Mouse (Mus musculus): ENCODE measurements around the gene Eng. TPM values are rescaled to one million over a fixed set of nuclear protein-coding genes. Genes with fewer than 3 reads are reported as not detected.

Gene Eng
- polyA plus RNA-seq, 1 experiment from 2014 or later: 23.8 TPM

DNA sequence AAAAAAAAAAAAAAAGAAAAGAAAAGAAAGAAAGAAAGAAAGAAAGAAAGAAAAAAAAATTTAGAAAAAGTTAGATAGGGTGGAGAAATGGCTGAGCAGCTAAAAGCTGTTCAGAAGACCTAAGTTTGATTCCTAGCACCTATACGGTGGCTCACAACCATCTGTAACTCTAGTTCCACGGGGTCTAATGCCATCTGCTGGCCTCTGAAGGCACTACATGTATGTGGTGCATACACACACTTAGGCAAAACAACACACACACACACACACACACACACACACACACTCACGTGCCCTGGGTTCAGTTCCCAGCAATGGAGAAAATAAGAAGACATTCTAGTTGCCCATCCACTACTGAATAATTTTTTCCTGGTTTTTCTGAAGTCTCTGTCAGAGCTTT, 30.4 kb downstream of the Eng start:
- ATAC-seq (ENCODE audit: low FRiP score, low TSS enrichment): no peak
- H3K9ac ChIP-seq (replicated peaks; ENCODE audit: low read length): no peak overlapping the region
- H3K4me3 ChIP-seq (replicated peaks; ENCODE audit: low read depth, low read length): no peak overlapping the region
- H3K4me2 ChIP-seq (ENCODE audit: low read length): no peak overlapping the region
- no peaks in the 10 kb centered on the region for H3K36me3 ChIP-seq (ENCODE audit: control insufficient read depth, insufficient read depth, low read length)
- no peak for DNase-seq
- WGBS: 90% methylated on average over 3 of the region's 3 CpGs
- H3K9me3 ChIP-seq (ENCODE audit: control insufficient read depth, low read length): no peaks in the 10 kb centered on the region
- H3K27ac ChIP-seq (replicated peaks; ENCODE audit: low read depth, low read length): no peak overlapping the region
- no peaks in the 10 kb centered on the region for H3K4me1 ChIP-seq (ENCODE audit: control insufficient read depth, insufficient read depth, low read length)
- no peaks in the 10 kb centered on the region for H3K27me3 ChIP-seq (ENCODE audit: control insufficient read depth, insufficient read depth, low read length)

DNA sequence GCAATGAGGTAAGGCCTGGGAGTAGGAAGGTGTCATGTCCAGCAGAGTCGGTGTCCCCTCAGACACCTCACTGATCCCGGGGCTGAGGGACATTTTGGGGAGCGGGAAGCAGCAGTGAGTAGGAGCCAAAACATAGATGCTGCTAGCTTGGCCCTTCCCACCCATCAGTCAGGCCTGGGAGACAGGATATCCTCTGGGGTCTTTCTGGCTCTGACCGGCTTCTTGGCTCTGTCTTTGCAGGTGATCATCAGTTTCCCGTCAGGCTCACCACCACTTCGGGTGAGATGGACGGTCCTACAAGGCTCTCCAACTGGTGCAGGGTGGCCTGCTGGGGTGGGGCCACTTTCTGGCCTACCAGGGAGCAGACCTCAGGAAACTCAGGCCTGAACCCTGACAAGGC, 31.3 kb downstream of the Eng start:
- Histone ChIP-seq H3K4me3 (replicated peaks; ENCODE audit: low read depth, low read length) (no peak overlapping the region), H3K9me3 (ENCODE audit: control insufficient read depth, low read length) (no peaks in the 10 kb centered on the region), H3K4me2 (ENCODE audit: low read length) (no peak overlapping the region), H3K27me3 (ENCODE audit: control insufficient read depth, insufficient read depth, low read length) (no peaks in the 10 kb centered on the region), H3K9ac (replicated peaks; ENCODE audit: low read length) (no peak overlapping the region), H3K4me1 (ENCODE audit: control insufficient read depth, insufficient read depth, low read length) (no peaks in the 10 kb centered on the region), H3K27ac (replicated peaks; ENCODE audit: low read depth, low read length) (no peak overlapping the region), H3K36me3 (ENCODE audit: control insufficient read depth, insufficient read depth, low read length) (peaks cover 4% of the 10 kb centered on the region; the same call in 1 of the 2 replicates)
- ATAC-seq (ENCODE audit: low FRiP score, low TSS enrichment) (no peak), DNase-seq (no peak)
- 99% methylated on average over 7 of the region's 7 CpGs for WGBS

DNA sequence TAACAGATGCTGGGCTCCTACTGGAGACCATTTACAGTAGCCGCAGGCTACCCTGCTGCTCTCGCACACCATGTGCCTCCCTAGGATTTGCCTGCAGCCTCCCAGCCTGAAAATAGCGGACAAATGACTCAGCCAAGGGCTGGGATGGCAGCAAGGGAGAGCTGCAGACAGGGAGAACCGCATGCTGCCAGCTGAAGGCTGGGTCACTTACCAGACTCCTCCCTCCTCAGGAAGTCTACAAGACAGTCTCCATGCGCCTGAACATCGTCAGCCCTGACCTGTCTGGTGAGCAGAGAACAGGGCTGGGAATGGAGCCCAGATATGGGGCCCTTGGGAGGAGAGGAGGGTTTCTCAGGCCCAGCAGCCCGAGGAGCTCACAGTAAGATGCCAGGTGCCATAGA, 33.7 kb downstream of the Eng start:
- no peak for DNase-seq
- Histone ChIP-seq H3K27me3 (ENCODE audit: control insufficient read depth, insufficient read depth, low read length) (no peaks in the 10 kb centered on the region), H3K4me1 (ENCODE audit: control insufficient read depth, insufficient read depth, low read length) (no peaks in the 10 kb centered on the region), H3K36me3 (ENCODE audit: control insufficient read depth, insufficient read depth, low read length) (peaks cover 28% of the 10 kb centered on the region), H3K4me3 (replicated peaks; ENCODE audit: low read depth, low read length) (no peak overlapping the region), H3K9me3 (ENCODE audit: control insufficient read depth, low read length) (no peaks in the 10 kb centered on the region), H3K4me2 (ENCODE audit: low read length) (no peak overlapping the region), H3K27ac (replicated peaks; ENCODE audit: low read depth, low read length) (no peak overlapping the region), H3K9ac (replicated peaks; ENCODE audit: low read length) (no peak overlapping the region)
- no peak for ATAC-seq (ENCODE audit: low FRiP score, low TSS enrichment)
- WGBS: 61% methylated on average over 7 of the region's 7 CpGs

DNA sequence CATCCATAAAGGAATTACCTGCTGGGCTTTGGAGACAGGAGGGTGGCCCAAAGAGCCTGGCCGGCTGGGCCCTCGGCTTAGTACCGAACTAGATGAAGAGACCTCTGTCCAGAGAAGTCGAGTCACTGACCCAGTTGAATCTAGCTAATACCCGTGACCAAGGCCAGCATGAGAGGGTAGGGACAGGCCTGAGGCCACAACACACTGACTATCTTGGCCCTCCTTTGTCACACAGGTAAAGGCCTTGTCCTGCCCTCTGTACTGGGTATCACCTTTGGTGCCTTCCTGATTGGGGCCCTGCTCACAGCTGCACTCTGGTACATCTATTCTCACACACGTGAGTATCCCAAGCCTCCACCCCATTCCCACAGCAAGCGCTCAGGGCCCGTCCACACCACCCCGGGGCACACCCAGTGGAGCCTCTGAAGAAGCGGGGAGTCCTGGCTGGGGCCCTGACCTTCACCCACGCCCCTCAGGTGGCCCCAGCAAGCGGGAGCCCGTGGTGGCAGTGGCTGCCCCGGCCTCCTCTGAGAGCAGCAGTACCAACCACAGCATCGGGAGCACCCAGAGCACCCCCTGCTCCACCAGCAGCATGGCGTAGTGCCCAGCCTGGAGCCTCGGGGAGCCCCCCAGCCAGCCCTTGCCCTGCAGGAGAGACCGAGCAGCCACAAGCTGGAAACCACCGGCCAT, 34.7 kb downstream of the Eng start:
- Histone ChIP-seq H3K9me3 (ENCODE audit: control insufficient read depth, low read length) (no peaks in the 10 kb centered on the region), H3K4me1 (ENCODE audit: control insufficient read depth, insufficient read depth, low read length) (no peaks in the 10 kb centered on the region), H3K27ac (replicated peaks; ENCODE audit: low read depth, low read length) (no peak overlapping the region), H3K4me3 (replicated peaks; ENCODE audit: low read depth, low read length) (no peak overlapping the region), H3K27me3 (ENCODE audit: control insufficient read depth, insufficient read depth, low read length) (no peaks in the 10 kb centered on the region), H3K4me2 (ENCODE audit: low read length) (no peak overlapping the region), H3K36me3 (ENCODE audit: control insufficient read depth, insufficient read depth, low read length) (peaks cover 39% of the 10 kb centered on the region), H3K9ac (replicated peaks; ENCODE audit: low read length) (no peak overlapping the region)
- DNase-seq (no peak), ATAC-seq (ENCODE audit: low FRiP score, low TSS enrichment) (no peak)
- WGBS: 86% methylated on average over 19 of the region's 19 CpGs

DNA sequence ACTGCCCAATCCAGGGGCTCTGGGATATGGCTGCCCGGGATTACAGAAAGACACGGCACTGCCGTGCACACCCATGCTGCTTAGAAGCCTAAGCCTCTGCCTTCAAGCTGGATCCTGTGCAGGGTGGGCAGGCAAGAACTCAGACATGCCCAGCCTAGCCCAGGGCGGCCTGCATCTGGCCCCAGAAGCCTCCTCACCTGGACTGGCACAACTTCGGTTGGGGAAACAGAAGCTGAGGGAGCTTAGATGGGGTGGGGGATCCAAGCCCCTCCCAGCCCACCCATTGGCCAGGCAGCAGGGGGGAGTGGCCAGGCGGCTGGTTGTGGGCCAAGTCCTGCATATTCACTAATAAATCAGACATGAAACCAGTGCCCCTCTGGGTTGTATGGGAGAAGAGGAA, 35.4 kb downstream of the Eng start:
- Histone ChIP-seq H3K4me1 (ENCODE audit: control insufficient read depth, insufficient read depth, low read length) (no peaks in the 10 kb centered on the region), H3K4me2 (ENCODE audit: low read length) (no peak overlapping the region)
- no peak for DNase-seq

DNA sequence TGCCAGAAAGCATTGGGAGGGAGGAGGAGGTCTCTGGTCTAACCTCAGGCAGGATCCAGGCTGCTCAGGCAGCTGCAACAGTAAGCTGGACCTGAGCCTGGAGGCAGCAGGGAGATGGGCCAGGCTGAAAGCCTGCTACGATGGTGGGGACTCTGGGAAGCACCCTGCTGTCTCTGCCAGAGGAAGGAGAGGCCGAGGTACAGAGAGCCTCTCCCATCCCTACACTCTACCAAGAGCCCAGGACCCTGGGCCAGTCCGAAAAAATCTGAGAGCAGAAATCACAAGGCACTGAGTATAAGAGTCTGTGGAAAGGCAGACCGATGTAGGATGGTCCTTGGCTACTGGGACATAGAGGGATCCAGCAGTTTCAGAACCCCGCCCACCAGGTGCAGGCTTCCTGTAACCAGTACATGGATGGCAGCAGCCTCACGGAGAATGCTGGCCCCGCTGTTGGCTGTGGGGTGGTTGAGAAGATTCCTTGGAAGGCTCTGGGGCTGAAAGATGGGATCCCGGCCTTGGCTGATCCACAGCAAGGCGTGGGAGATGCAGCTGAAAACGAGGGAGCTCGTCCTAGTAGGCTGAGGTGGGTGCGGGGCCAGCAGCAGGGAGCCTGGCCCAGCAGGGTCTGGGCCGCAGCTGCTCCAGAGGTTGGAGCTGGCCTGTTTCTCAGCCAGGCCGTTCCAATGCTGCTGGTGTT, 36.5 kb downstream of the Eng start:
- Histone ChIP-seq H3K36me3 (ENCODE audit: control insufficient read depth, insufficient read depth, low read length) (peaks cover 54% of the 10 kb centered on the region), H3K4me3 (replicated peaks; ENCODE audit: low read depth, low read length) (no peak overlapping the region), H3K27ac (replicated peaks; ENCODE audit: low read depth, low read length) (no peak overlapping the region), H3K4me1 (ENCODE audit: control insufficient read depth, insufficient read depth, low read length) (no peaks in the 10 kb centered on the region), H3K27me3 (ENCODE audit: control insufficient read depth, insufficient read depth, low read length) (no peaks in the 10 kb centered on the region), H3K9ac (replicated peaks; ENCODE audit: low read length) (0 out of 2 replicates have a peak overlapping the region, but pooled peaks have one; percentile 9), H3K4me2 (ENCODE audit: low read length) (no peak overlapping the region), H3K9me3 (ENCODE audit: control insufficient read depth, low read length) (no peaks in the 10 kb centered on the region)
- no peak for ATAC-seq (ENCODE audit: low FRiP score, low TSS enrichment)
- no peak for DNase-seq
- WGBS: 83% methylated on average over 14 of the region's 14 CpGs

More for the DNA sequence above, 35.4 kb downstream of the Eng start:
- no peak overlapping the region for H3K27ac ChIP-seq (replicated peaks; ENCODE audit: low read depth, low read length)
- H3K36me3 ChIP-seq (ENCODE audit: control insufficient read depth, insufficient read depth, low read length): peaks cover 45% of the 10 kb centered on the region
- no peaks in the 10 kb centered on the region for H3K27me3 ChIP-seq (ENCODE audit: control insufficient read depth, insufficient read depth, low read length)
- H3K4me3 ChIP-seq (replicated peaks; ENCODE audit: low read depth, low read length): no peak overlapping the region
- 68% methylated on average over 6 of the region's 6 CpGs for WGBS
- ATAC-seq (ENCODE audit: low FRiP score, low TSS enrichment): no peak
- H3K9me3 ChIP-seq (ENCODE audit: control insufficient read depth, low read length): no peaks in the 10 kb centered on the region
- no peak overlapping the region for H3K9ac ChIP-seq (replicated peaks; ENCODE audit: low read length)

DNA sequence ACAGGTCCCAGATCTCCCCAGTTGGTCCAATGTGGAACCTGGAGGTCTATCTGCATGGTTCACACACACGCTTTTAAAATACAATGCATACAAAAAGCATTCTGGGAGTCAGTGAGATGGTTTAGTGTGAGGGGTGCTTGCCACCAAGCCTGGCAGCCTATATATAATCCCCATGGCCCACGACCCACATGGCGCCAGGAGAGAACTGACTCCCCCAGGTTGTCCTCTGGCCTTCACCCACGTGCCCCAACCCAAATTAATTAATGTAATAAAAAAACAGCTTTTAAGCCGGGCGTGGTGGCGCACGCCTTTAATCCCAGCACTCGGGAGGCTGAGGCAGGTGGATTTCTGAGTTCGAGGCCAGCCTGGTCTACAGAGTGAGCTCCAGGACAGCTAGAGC, 37.3 kb downstream of the Eng start:
- Histone ChIP-seq H3K27me3 (ENCODE audit: control insufficient read depth, insufficient read depth, low read length) (no peaks in the 10 kb centered on the region), H3K36me3 (ENCODE audit: control insufficient read depth, insufficient read depth, low read length) (peaks cover 57% of the 10 kb centered on the region), H3K27ac (replicated peaks; ENCODE audit: low read depth, low read length) (no peak overlapping the region), H3K4me3 (replicated peaks; ENCODE audit: low read depth, low read length) (no peak overlapping the region), H3K4me1 (ENCODE audit: control insufficient read depth, insufficient read depth, low read length) (no peaks in the 10 kb centered on the region), H3K9ac (replicated peaks; ENCODE audit: low read length) (no peak overlapping the region), H3K4me2 (ENCODE audit: low read length) (no peak overlapping the region), H3K9me3 (ENCODE audit: control insufficient read depth, low read length) (no peaks in the 10 kb centered on the region)
- ATAC-seq (ENCODE audit: low FRiP score, low TSS enrichment): no peak
- WGBS: 94% methylated on average over 10 of the region's 10 CpGs
- DNase-seq: no peak

DNA sequence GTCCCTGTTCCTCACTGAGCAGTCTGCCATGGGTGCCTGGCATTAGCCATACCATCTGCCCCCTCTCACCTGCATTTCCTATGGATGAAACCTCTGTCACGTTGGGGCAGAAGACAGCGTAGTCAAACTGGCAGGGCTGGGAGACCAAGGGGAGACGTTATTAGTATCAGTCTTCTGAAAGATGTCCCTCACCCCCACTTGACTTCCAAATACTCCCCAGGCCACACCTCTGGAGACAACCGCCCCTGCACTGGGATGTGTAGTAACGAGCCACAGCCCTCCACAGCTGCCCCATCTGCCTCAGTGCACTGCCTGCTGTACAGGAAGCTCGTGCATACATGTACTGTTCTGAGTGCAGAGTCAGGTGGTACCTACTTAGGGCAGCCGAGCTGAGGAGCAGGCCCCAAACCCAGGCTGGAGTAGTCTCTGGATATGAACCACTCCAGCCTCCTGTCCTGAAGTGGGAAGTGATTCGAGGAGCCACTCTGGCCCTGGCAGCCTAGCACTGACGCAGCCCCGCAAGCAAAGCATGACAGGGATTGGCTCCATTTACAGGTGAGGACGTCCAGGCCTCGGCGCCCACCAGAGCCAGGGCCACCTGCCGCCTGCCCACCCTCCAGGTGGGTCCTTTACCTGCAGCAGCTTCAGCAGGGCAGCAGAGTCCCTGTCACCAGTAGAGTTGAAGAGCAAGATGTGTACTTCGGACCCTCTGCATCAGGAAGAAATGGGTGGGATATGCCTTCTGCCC, 38.5 kb downstream of the Eng start:
- Histone ChIP-seq H3K9me3 (ENCODE audit: control insufficient read depth, low read length) (no peaks in the 10 kb centered on the region), H3K9ac (replicated peaks; ENCODE audit: low read length) (no peak overlapping the region), H3K4me3 (replicated peaks; ENCODE audit: low read depth, low read length) (no peak overlapping the region), H3K36me3 (ENCODE audit: control insufficient read depth, insufficient read depth, low read length) (peaks cover 57% of the 10 kb centered on the region), H3K4me1 (ENCODE audit: control insufficient read depth, insufficient read depth, low read length) (no peaks in the 10 kb centered on the region), H3K4me2 (ENCODE audit: low read length) (no peak overlapping the region), H3K27ac (replicated peaks; ENCODE audit: low read depth, low read length) (no peak overlapping the region), H3K27me3 (ENCODE audit: control insufficient read depth, insufficient read depth, low read length) (no peaks in the 10 kb centered on the region)
- WGBS: 95% methylated on average over 15 of the region's 15 CpGs
- ATAC-seq (ENCODE audit: low FRiP score, low TSS enrichment) (no peak), DNase-seq (no peak)
